Mouse (Mus musculus): ENCODE measurements at regions not wholly inside any gene's neighbourhood (a gene's known extent, or its start where the extent isn't known, plus 50 kb on each side); places are given as distances from the start of the nearest gene placed in this dataset.

- ATAC-seq (ENCODE audit: insufficient read depth) (no peak), DNase-seq (ENCODE audit: low read depth in 3 of 3, low spot score in 3 of 3) (no peak)
- no peaks in the 10 kb centered on the region for H3K36me3 ChIP-seq (replicated peaks; ENCODE audit: control insufficient read depth, insufficient read depth, low read depth)
- no peak overlapping the region for H3K4me3 ChIP-seq (ENCODE audit: insufficient read depth in 1 of 2, low read depth in 2 of 2, low read length in 2 of 2)
- no peaks in the 10 kb centered on the region for H3K27me3 ChIP-seq (ENCODE audit: control insufficient read depth, insufficient read depth, low read length)
- no peaks in the 10 kb centered on the region for H3K4me1 ChIP-seq (replicated peaks; ENCODE audit: control insufficient read depth in 2 of 2, insufficient read depth in 2 of 2, low read length in 1 of 2)
- TF ChIP-seq CTCF (IDR thresholded peaks at IDR 0.05; ENCODE audit: low read depth) (no peak), EP300 (IDR thresholded peaks at IDR 0.05; ENCODE audit: low read depth) (no peak)
- no peaks in the 10 kb centered on the region for H3K9me3 ChIP-seq (ENCODE audit: control insufficient read depth, low read length)
- no peak overlapping the region for H3K9ac ChIP-seq (replicated peaks)
- no peak overlapping the region for H3K27ac ChIP-seq
- 26% methylated on average over 1 of the region's 1 CpGs for WGBS (ENCODE audit: insufficient replicate concordance)
- no peak overlapping the region for H3K4me2 ChIP-seq (ENCODE audit: low read depth)
Observed at GRCm38 (mm10) chr3:118194754-118195153, 326.0 kb upstream of the Snx7 start.

- Histone ChIP-seq H3K36me3 (replicated peaks; ENCODE audit: control insufficient read depth, insufficient read depth, low read depth) (no peaks in the 10 kb centered on the region), H3K9ac (replicated peaks) (no peak overlapping the region), H3K9me3 (ENCODE audit: control insufficient read depth, low read length) (no peaks in the 10 kb centered on the region), H3K27me3 (ENCODE audit: control insufficient read depth, insufficient read depth, low read length) (no peaks in the 10 kb centered on the region), H3K4me2 (ENCODE audit: low read depth) (no peak overlapping the region), H3K4me3 (ENCODE audit: insufficient read depth in 1 of 2, low read depth in 2 of 2, low read length in 2 of 2) (no peak overlapping the region), H3K27ac (no peak overlapping the region), H3K4me1 (replicated peaks; ENCODE audit: control insufficient read depth in 2 of 2, insufficient read depth in 2 of 2, low read length in 1 of 2) (no peaks in the 10 kb centered on the region)
- ATAC-seq (ENCODE audit: insufficient read depth) (no peak), DNase-seq (ENCODE audit: low read depth in 3 of 3, low spot score in 3 of 3) (no peak)
- TF ChIP-seq CTCF (IDR thresholded peaks at IDR 0.05; ENCODE audit: low read depth) (no peak), EP300 (IDR thresholded peaks at IDR 0.05; ENCODE audit: low read depth) (no peak)
Observed at GRCm38 (mm10) chr3:118189382-118189781, 320.6 kb upstream of the Snx7 start.

GRCm38 (mm10) chr3:118177446-118177845, 308.7 kb upstream of the Snx7 start:
- WGBS (ENCODE audit: insufficient replicate concordance), result 57% methylated on average over 2 of the region's 2 CpGs
- Histone ChIP-seq H3K27ac (no peak overlapping the region), H3K27me3 (ENCODE audit: control insufficient read depth, insufficient read depth, low read length) (no peaks in the 10 kb centered on the region), H3K9ac (replicated peaks) (no peak overlapping the region), H3K36me3 (replicated peaks; ENCODE audit: control insufficient read depth, insufficient read depth, low read depth) (no peaks in the 10 kb centered on the region), H3K4me1 (replicated peaks; ENCODE audit: control insufficient read depth in 2 of 2, insufficient read depth in 2 of 2, low read length in 1 of 2) (no peaks in the 10 kb centered on the region), H3K4me2 (ENCODE audit: low read depth) (no peak overlapping the region), H3K9me3 (ENCODE audit: control insufficient read depth, low read length) (no peaks in the 10 kb centered on the region), H3K4me3 (ENCODE audit: insufficient read depth in 1 of 2, low read depth in 2 of 2, low read length in 2 of 2) (no peak overlapping the region)
- TF ChIP-seq CTCF (IDR thresholded peaks at IDR 0.05; ENCODE audit: low read depth) (no peak), EP300 (IDR thresholded peaks at IDR 0.05; ENCODE audit: low read depth) (no peak)
- DNase-seq (ENCODE audit: low read depth in 3 of 3, low spot score in 3 of 3) (no peak), ATAC-seq (ENCODE audit: insufficient read depth) (no peak)

- TF ChIP-seq EP300 (IDR thresholded peaks at IDR 0.05; ENCODE audit: low read depth) (no peak), CTCF (IDR thresholded peaks at IDR 0.05; ENCODE audit: low read depth) (no peak)
- H3K4me2 ChIP-seq (ENCODE audit: low read depth), result no peak overlapping the region
- H3K36me3 ChIP-seq (replicated peaks; ENCODE audit: control insufficient read depth, insufficient read depth, low read depth), result no peaks in the 10 kb centered on the region
- DNase-seq (ENCODE audit: low read depth in 3 of 3, low spot score in 3 of 3) (no peak), ATAC-seq (ENCODE audit: insufficient read depth) (no peak)
- H3K9ac ChIP-seq (replicated peaks), result no peak overlapping the region
- H3K27me3 ChIP-seq (ENCODE audit: control insufficient read depth, insufficient read depth, low read length), result no peaks in the 10 kb centered on the region
- WGBS (ENCODE audit: insufficient replicate concordance), result 66% methylated on average over 2 of the region's 2 CpGs
- no peak overlapping the region for H3K27ac ChIP-seq
- H3K4me1 ChIP-seq (replicated peaks; ENCODE audit: control insufficient read depth in 2 of 2, insufficient read depth in 2 of 2, low read length in 1 of 2), result no peaks in the 10 kb centered on the region
- H3K4me3 ChIP-seq (ENCODE audit: insufficient read depth in 1 of 2, low read depth in 2 of 2, low read length in 2 of 2), result no peak overlapping the region
- no peaks in the 10 kb centered on the region for H3K9me3 ChIP-seq (ENCODE audit: control insufficient read depth, low read length)
Observed at GRCm38 (mm10) chr3:118162916-118163315, 294.2 kb upstream of the Snx7 start.

- DNase-seq (ENCODE audit: low read depth in 3 of 3, low spot score in 3 of 3), result no peak
- Histone ChIP-seq H3K27ac (no peak overlapping the region), H3K4me1 (replicated peaks; ENCODE audit: control insufficient read depth in 2 of 2, insufficient read depth in 2 of 2, low read length in 1 of 2) (no peaks in the 10 kb centered on the region), H3K36me3 (replicated peaks; ENCODE audit: control insufficient read depth, insufficient read depth, low read depth) (no peaks in the 10 kb centered on the region), H3K4me2 (ENCODE audit: low read depth) (no peak overlapping the region), H3K9me3 (ENCODE audit: control insufficient read depth, low read length) (no peaks in the 10 kb centered on the region), H3K27me3 (ENCODE audit: control insufficient read depth, insufficient read depth, low read length) (no peaks in the 10 kb centered on the region), H3K4me3 (ENCODE audit: insufficient read depth in 1 of 2, low read depth in 2 of 2, low read length in 2 of 2) (no peak overlapping the region), H3K9ac (replicated peaks) (no peak overlapping the region)
- WGBS (ENCODE audit: insufficient replicate concordance), result 73% methylated on average over 1 of the region's 1 CpGs
- TF ChIP-seq CTCF (IDR thresholded peaks at IDR 0.05; ENCODE audit: low read depth) (no peak), EP300 (IDR thresholded peaks at IDR 0.05; ENCODE audit: low read depth) (no peak)
- ATAC-seq (ENCODE audit: insufficient read depth), result no peak
Observed at GRCm38 (mm10) chr3:118144788-118145187, 276.1 kb upstream of the Snx7 start.

Data from liver, embryonic 14.5 days (tissue).